Mouse (Mus musculus): Measurements from ENCODE around the gene Ear2. TPM values are rescaled to one million over a fixed set of nuclear protein-coding genes. Genes with fewer than 3 reads are reported as not detected.
A peak's percentile ranks its signal among the peaks of the same experiment; 100 is the strongest.
"Not testable (repeated sequence)": the region's sequence is repeated elsewhere in the genome, so short reads cannot be mapped to it uniquely, and the experiment has no call there.

The Ear2 gene
- not detected for total RNA-seq (2022)

DNA sequence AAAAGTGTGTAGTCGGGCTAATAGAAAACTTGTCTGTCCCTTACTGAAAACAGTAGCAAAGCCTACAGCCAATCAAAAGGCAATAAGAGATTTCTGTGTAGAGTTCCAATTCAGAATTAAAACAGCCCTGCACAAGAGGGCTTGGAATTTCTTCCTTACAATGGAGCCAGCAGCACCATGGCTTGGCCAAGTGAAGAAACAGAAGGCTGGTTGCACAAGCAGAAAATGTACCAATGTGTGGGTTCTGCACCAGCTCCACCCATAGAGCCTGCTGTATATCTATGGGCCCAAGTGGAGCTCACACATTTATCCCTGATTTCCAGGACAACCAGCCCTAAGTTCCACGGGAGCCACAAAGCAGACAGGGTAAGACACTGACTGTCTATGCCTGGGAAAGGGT lies at the start of gene Ear2:
Gene Ear2 (plus strand): TSS at position 301 of the 400 bp plus-strand sequence.
- not testable (repeated sequence) for DNase-seq (ENCODE audit: low spot score in 2 of 2)

GRCm38 (mm10) chr14:44067879-44068278 lies 34.6 kb upstream of the Ear2 start:
- peak in 1 of 2 experiments; percentile 1 for DNase-seq (ENCODE audit: low spot score in 2 of 2)

DNA sequence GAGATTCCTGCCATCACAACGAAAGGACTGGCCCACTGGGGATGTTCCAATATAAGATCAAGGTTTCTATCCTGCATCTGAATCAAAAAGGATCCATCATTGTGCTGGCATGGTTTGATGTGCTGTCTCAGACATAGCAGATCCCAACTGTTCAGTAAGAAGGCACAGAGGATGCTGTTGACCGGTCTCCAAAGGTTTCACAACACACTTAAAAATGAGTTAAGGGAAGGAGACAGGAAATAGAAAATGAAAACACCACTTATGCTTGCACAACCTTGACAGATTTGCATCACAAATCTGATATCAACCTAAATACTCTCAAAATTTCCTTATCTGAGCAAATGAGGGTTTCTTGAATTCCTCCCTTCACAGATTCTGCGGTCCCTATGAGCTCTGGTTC lies 31.9 kb upstream of the Ear2 start:
- not testable (repeated sequence) for DNase-seq (ENCODE audit: low spot score in 2 of 2)

DNA sequence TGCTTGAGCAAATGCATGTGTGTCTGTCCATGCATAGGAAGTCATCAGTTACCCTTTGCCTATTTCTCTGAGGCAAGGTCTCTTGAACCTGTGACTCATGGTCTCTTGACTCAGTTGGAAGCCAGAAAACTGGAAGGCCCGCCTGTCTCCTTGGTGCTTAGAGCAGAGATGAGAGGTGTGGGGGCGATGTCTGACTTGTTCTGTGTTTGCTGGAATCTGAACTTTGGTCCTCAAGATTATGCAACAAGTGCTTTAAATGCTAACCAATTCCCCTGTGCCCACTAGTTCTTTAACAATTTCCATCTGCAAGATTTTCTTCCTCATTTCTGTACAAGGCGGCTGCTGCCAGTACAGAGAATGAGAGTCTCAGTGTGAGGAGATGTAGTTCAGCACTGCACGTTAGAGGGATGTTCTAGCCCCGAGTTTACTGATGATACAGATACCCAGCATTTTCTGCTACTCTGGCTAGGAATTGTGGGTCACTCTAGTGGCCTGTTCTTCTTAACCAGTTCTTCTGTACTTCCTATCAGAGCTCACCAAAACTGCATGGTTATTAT lies 24.6 kb upstream of the Ear2 start:
- not testable (repeated sequence) for DNase-seq (ENCODE audit: low spot score in 2 of 2)

DNA sequence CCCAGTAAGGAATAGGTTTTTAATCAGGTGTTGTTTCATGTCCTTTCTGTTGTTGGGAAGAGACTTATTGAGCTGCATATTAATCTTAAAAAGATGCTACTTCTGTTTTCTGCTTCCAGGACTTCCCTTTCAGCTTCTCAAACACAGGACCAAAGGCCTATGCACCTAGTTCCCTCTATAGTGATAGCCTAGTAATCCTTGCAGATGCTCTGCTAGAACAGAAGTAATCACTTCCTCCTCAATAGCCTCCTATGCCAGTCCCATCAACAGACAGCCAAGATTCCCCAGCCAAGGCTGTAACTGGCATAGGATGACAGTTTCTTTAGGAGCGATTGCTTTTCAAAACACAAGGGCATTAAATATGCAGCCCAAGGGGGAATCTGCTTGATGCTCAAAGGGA lies 15.9 kb upstream of the Ear2 start:
- not testable (repeated sequence) for DNase-seq (ENCODE audit: low spot score in 2 of 2)

DNA sequence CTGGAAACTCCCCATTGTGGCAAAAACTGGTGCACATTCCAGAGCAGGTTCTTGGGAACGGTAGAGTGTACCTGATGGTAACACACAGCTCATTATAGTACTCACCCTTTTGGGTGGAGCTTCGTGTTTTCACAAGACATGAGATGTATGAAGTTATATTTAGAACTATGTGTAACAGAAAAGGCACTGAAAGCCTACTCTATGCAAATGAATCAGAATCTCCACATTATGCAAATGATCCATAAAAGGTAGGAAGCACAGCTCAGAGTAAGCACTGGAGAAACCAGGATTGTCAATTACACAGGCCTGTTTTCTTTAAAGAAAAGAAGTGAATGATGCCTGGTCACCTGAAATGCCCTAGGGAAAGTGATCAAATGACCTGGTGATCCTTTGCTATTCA lies 14.9 kb upstream of the Ear2 start:
- not testable (repeated sequence) for DNase-seq (ENCODE audit: low spot score in 2 of 2)

DNA sequence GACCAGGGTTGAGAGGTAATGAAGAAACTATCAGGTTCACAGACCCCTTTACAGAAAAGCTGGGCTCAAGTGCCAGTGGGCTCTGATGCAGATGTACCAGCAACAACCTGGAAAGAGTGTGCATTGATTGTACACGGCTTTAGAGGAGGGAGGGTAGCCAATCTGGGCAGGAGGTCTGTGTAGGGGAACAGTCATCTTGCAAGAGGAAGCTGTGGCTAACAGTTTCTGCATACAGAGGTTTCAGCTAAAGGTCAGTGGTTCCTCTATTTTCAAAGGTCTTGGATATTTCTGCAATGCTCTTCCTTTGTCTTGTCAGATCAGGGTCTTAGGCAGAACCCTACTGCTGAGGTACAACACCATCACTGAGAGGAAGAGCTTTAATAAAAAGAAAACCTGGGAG lies 10.9 kb upstream of the Ear2 start:
- not testable (repeated sequence) for DNase-seq (ENCODE audit: low spot score in 2 of 2)

GRCm38 (mm10) chr14:44094445-44094844 lies 8.0 kb upstream of the Ear2 start:
- DNase-seq (ENCODE audit: low spot score in 2 of 2) = not testable (repeated sequence)

DNA sequence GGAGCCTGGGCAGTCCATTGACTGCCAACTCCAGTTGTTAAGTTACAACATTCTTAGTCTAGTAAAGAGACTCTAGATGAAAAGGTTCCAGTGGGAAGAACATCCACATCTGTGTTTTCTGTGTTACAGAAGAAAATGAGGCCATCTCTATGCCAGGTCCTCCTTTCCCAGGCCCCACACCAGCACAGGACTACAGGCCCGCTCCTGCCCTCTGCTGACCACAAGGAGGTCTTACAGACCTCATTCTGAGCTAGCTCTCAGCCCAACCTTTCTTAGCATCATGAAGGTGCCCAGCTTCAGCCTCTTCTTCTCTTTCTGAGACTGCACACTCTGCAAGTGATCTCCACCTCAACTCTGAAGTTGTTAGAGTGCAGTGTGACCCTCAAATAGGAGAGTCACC lies 2.4 kb upstream of the Ear2 start:
- not testable (repeated sequence) for DNase-seq (ENCODE audit: low spot score in 2 of 2)

DNA sequence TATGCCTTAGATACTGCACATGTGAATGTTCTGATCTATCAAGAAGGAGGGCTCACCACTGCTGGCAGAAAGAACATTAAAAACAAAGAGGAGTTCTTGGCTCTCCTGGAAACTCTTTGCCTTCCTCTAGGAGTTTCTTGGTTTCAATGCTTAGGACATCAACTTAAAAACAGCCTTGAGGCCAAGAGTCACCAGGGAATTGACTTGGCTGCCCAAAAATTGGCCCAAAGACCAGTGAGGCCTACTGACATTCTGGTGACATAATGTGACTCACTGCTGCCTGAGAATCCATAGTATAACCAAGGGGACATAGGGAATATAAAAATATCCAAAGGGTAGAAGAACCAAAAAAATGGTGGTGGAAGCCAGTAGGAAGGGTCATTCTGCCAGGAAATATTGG lies 8.5 kb downstream of the Ear2 start:
- DNase-seq (ENCODE audit: low spot score in 2 of 2) = no peak

DNA sequence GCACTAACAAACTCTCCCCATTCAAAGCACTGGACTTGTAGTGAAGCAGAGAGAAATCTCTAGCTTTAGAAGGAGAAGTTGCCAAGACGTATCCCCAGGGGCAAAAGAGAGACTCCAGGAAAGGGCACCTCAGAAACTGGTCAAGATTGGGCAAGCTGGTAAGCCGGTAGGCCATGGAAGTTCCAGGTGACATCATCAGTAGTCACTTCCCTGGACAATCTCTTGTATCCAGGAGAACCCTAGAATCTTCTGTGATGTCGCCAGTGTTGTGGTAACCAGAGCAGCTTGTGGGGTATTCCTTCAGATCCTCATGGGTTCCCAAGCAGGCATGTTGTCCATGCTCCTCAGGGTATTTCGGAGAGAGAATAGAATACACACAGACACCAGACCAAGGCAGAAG lies 21.1 kb downstream of the Ear2 start, which contains the start of gene Gm3327:
Gene Gm3327 (plus strand): TSS at position 301 of the 400 bp plus-strand sequence.
- not testable (repeated sequence) for DNase-seq (ENCODE audit: low spot score in 2 of 2)

Other genes starting within 250 kb of the Ear2 start
- not detected for gene Ear1, start 227.1 kb upstream of the Ear2 start, total RNA-seq (2022)
- gene Ear10, start 179.1 kb upstream of the Ear2 start, total RNA-seq (2022) = not detected
- under 1 TPM in 3 of 4 experiments, not detected in 1; 0.13 to 0.18 (median 0.15) TPM for gene Gm8113, start 177.3 kb upstream of the Ear2 start, total RNA-seq (2022)
- gene Ang5, start 145.6 kb upstream of the Ear2 start, total RNA-seq (2022) = not detected
- gene Ang6, start 100.4 kb upstream of the Ear2 start, total RNA-seq (2022) = not detected
- gene Gm3327, start 21.2 kb downstream of the Ear2 start, total RNA-seq (2022) = not detected
- gene Gm8212, start 95.0 kb downstream of the Ear2 start, total RNA-seq (2022) = not detected
- gene 4930503E14Rik, start 110.6 kb downstream of the Ear2 start, total RNA-seq (2022) = under 1 TPM in 3 of 4 experiments, not detected in 1; 0.39 to 0.87 (median 0.70) TPM
- not detected for gene Gm8220, start 182.9 kb downstream of the Ear2 start, total RNA-seq (2022)
- gene Gm5930, start 235.9 kb downstream of the Ear2 start, total RNA-seq (2022) = not detected

All from left cerebral cortex, adult 8-10 months (tissue).